Mouse (Mus musculus): ENCODE data around the gene Slc39a11.

GRCm38 (mm10) chr11:113468016-113468415, 181.9 kb downstream of the Slc39a11 start:
- TF ChIP-seq GATA1 (IDR thresholded peaks at IDR 0.05; ENCODE audit: low read length) (no peak), TAL1 (IDR thresholded peaks at IDR 0.05; ENCODE audit: low read length) (no peak)
